Mouse (Mus musculus): ENCODE data around the gene Mrpl28. TPM values are rescaled to one million over a fixed set of nuclear protein-coding genes. Genes with fewer than 3 reads are reported as not detected.
A peak's percentile ranks its signal among the peaks of the same experiment; 100 is the strongest.

The Mrpl28 gene
- polyA plus RNA-seq, 1 experiment, result 138 TPM

GRCm38 (mm10) chr17:26131856-26132853 is 8.9 kb downstream of the Mrpl28 start:
- no peak for TF ChIP-seq FLI1 (IDR thresholded peaks at IDR 0.05; ENCODE audit: low read length)
- no peak for TF ChIP-seq GATA1 (IDR thresholded peaks at IDR 0.05; ENCODE audit: borderline replicate concordance, low read length)
- peak overlapping the region; percentile 36 for H3K4me3 ChIP-seq (replicated peaks)
- H3K36me3 ChIP-seq (replicated peaks; ENCODE audit: low read length), result peaks cover 63% of the 10 kb centered on the region
- H3K4me1 ChIP-seq, result peaks cover 4% of the 10 kb centered on the region
- H3K27me3 ChIP-seq (replicated peaks), result no peaks in the 10 kb centered on the region
- no peaks in the 10 kb centered on the region for H3K9me3 ChIP-seq

- H3K36me3 ChIP-seq (replicated peaks; ENCODE audit: low read length), result peaks cover 16% of the 10 kb centered on the region
- no peaks in the 10 kb centered on the region for H3K9me3 ChIP-seq
- H3K4me1 ChIP-seq, result peaks cover 43% of the 10 kb centered on the region
- H3K27me3 ChIP-seq (replicated peaks), result no peaks in the 10 kb centered on the region
- H3K4me3 ChIP-seq (replicated peaks), result no peak overlapping the region
- TF ChIP-seq FLI1 (IDR thresholded peaks at IDR 0.05; ENCODE audit: low read length), result no peak
- no peak for TF ChIP-seq GATA1 (IDR thresholded peaks at IDR 0.05; ENCODE audit: borderline replicate concordance, low read length)
Measured at GRCm38 (mm10) chr17:26137106-26137750, 13.9 kb downstream of the Mrpl28 start.

- H3K27me3 ChIP-seq (replicated peaks), result no peaks in the 10 kb centered on the region
- H3K4me3 ChIP-seq (replicated peaks), result peak overlapping the region; percentile 98
- no peak for TF ChIP-seq GATA1 (IDR thresholded peaks at IDR 0.05; ENCODE audit: borderline replicate concordance, low read length)
- TF ChIP-seq FLI1 (IDR thresholded peaks at IDR 0.05; ENCODE audit: low read length), result no peak
- no peaks in the 10 kb centered on the region for H3K9me3 ChIP-seq
- H3K4me1 ChIP-seq, result peaks cover 48% of the 10 kb centered on the region
- peaks cover 16% of the 10 kb centered on the region for H3K36me3 ChIP-seq (replicated peaks; ENCODE audit: low read length)
Measured at GRCm38 (mm10) chr17:26137751-26138130, 14.4 kb downstream of the Mrpl28 start.

GRCm38 (mm10) chr17:26138239-26138836 is 15.0 kb downstream of the Mrpl28 start, which contains the start of gene Axin1:
TSS of gene Axin1 (plus strand) at chr17:26138688.
- Histone ChIP-seq H3K9me3 (no peaks in the 10 kb centered on the region), H3K4me3 (replicated peaks) (peak within 1 kb of the TSS; percentile 98), H3K36me3 (replicated peaks; ENCODE audit: low read length) (peaks cover 19% of the 10 kb centered on the region), H3K27me3 (replicated peaks) (no peaks in the 10 kb centered on the region), H3K4me1 (peaks cover 54% of the 10 kb centered on the region)
- no peak for TF ChIP-seq FLI1 (IDR thresholded peaks at IDR 0.05; ENCODE audit: low read length)
- no peak; the same call in 2 of the 3 replicates for TF ChIP-seq GATA1 (IDR thresholded peaks at IDR 0.05; ENCODE audit: borderline replicate concordance, low read length)

GRCm38 (mm10) chr17:26138901-26139381 is 15.6 kb downstream of the Mrpl28 start:
- H3K27me3 ChIP-seq (replicated peaks), result no peaks in the 10 kb centered on the region

DNA sequence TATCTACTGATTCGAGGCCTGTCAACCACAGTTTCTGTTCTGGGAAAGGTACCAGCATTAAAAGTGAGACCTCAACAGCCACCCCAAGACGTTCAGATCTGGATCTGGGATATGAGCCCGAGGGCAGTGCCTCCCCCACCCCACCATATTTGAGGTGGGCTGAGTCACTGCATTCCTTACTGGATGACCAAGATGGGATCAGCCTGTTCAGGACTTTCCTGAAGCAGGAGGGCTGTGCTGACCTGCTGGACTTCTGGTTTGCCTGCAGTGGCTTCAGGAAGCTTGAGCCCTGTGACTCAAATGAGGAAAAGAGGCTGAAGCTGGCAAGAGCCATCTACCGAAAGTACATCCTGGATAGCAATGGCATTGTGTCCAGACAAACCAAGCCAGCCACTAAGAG is 19.5 kb downstream of the Mrpl28 start:
- TF ChIP-seq FLI1 (IDR thresholded peaks at IDR 0.05; ENCODE audit: low read length) (no peak), GATA1 (IDR thresholded peaks at IDR 0.05; ENCODE audit: borderline replicate concordance, low read length) (no peak)
- H3K9me3 ChIP-seq, result no peaks in the 10 kb centered on the region
- peaks cover 54% of the 10 kb centered on the region for H3K36me3 ChIP-seq (replicated peaks; ENCODE audit: low read length)
- H3K4me1 ChIP-seq, result peaks cover 59% of the 10 kb centered on the region
- H3K4me3 ChIP-seq (replicated peaks), result no peak overlapping the region
- no peaks in the 10 kb centered on the region for H3K27me3 ChIP-seq (replicated peaks)

More at GRCm38 (mm10) chr17:26138901-26139381, 15.6 kb downstream of the Mrpl28 start:
- Histone ChIP-seq H3K4me3 (replicated peaks) (peak overlapping the region; percentile 98), H3K36me3 (replicated peaks; ENCODE audit: low read length) (peaks cover 23% of the 10 kb centered on the region), H3K4me1 (peaks cover 54% of the 10 kb centered on the region), H3K9me3 (no peaks in the 10 kb centered on the region)
- TF ChIP-seq FLI1 (IDR thresholded peaks at IDR 0.05; ENCODE audit: low read length) (no peak), GATA1 (IDR thresholded peaks at IDR 0.05; ENCODE audit: borderline replicate concordance, low read length) (no peak)

DNA sequence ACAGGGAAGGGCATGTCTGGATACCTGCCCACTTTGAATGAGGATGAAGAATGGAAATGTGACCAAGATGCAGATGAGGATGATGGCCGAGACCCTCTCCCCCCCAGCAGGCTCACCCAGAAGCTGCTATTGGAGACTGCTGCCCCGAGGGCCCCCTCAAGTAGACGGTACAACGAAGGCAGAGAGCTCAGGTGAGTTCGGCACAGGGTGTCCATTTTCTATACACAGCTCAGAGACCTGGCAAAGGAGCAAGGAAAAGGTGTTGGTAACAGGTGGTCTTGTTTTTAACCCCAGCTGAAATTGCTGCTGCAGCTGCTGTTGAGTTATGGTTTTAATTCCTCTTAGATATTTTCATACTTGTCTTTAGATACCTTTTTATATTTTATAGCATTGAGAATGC is 20.1 kb downstream of the Mrpl28 start:
- Histone ChIP-seq H3K4me1 (peaks cover 54% of the 10 kb centered on the region), H3K4me3 (replicated peaks) (no peak overlapping the region), H3K27me3 (replicated peaks) (no peaks in the 10 kb centered on the region), H3K36me3 (replicated peaks; ENCODE audit: low read length) (peaks cover 60% of the 10 kb centered on the region), H3K9me3 (no peaks in the 10 kb centered on the region)
- TF ChIP-seq GATA1 (IDR thresholded peaks at IDR 0.05; ENCODE audit: borderline replicate concordance, low read length) (no peak), FLI1 (IDR thresholded peaks at IDR 0.05; ENCODE audit: low read length) (no peak)

GRCm38 (mm10) chr17:26149056-26149455 is 25.8 kb downstream of the Mrpl28 start:
- Histone ChIP-seq H3K4me3 (replicated peaks) (no peak overlapping the region), H3K4me1 (peaks cover 25% of the 10 kb centered on the region), H3K27me3 (replicated peaks) (no peaks in the 10 kb centered on the region), H3K36me3 (replicated peaks; ENCODE audit: low read length) (peaks cover 80% of the 10 kb centered on the region), H3K9me3 (no peaks in the 10 kb centered on the region)
- no peak for TF ChIP-seq FLI1 (IDR thresholded peaks at IDR 0.05; ENCODE audit: low read length)
- TF ChIP-seq GATA1 (IDR thresholded peaks at IDR 0.05; ENCODE audit: borderline replicate concordance, low read length), result no peak

DNA sequence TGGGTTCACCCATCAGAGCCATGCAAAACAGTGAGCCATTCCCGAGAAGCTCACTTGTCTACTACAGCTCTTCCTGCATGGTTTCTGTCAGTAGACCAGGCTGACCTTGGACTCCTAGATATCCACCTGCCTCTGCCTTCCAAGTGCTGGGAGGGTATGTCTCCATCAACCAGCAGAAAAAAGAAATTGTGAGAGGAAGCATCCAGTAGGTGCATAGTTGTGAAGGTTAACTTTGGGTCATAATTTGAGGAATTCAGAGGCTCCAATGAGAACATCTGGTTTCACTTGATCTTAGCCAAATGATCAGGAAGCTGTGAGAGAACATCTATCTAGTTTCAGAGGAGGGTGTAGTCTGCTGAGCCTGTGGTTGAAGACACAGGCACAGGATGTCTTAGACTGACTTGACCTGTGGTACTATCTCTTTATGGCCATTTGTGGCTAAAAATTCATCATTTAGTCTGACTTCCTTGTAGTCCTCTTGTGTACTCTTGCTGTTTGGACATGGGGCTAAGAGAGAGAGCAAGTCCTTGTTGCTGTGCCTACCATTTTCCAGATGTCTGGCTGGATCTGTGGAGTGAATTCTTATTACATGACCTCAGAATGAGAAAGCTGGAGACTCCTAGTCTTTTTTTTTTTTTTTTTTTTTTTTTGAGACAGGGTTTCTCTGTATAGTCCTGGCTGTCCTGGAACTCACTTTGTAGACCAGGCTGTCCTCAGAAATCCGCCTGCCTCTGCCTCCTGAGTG is 28.8 kb downstream of the Mrpl28 start:
- no peak overlapping the region for H3K4me3 ChIP-seq (replicated peaks)
- peaks cover 77% of the 10 kb centered on the region for H3K36me3 ChIP-seq (replicated peaks; ENCODE audit: low read length)
- no peaks in the 10 kb centered on the region for H3K27me3 ChIP-seq (replicated peaks)
- TF ChIP-seq GATA1 (IDR thresholded peaks at IDR 0.05; ENCODE audit: borderline replicate concordance, low read length) (no peak), FLI1 (IDR thresholded peaks at IDR 0.05; ENCODE audit: low read length) (no peak)
- peaks cover 18% of the 10 kb centered on the region for H3K4me1 ChIP-seq
- H3K9me3 ChIP-seq, result no peaks in the 10 kb centered on the region
